Mouse (Mus musculus): Measurements from ENCODE around the gene Nupr1. TPM values are rescaled to one million over a fixed set of nuclear protein-coding genes. Genes with fewer than 3 reads are reported as not detected.
A peak's percentile ranks its signal among the peaks of the same experiment; 100 is the strongest.

Nupr1 gene
- polyA plus RNA-seq, 1 experiment from 2014 or later: 9.7 TPM

GRCm38 (mm10) chr7:126619559-126620275 lies 10.9 kb downstream of the Nupr1 start:
- Histone ChIP-seq H3K27me3 (ENCODE audit: insufficient read depth, low read length) (no peaks in the 10 kb centered on the region), H3K4me1 (ENCODE audit: insufficient read depth) (0 out of 2 replicates have a peak, but pooled peaks cover 2% of the 10 kb centered on the region), H3K36me3 (ENCODE audit: insufficient read depth) (no peaks in the 10 kb centered on the region), H3K9ac (no peak overlapping the region), H3K4me3 (ENCODE audit: low read depth, low read length) (no peak overlapping the region), H3K27ac (ENCODE audit: low read depth) (no peak overlapping the region), H3K4me2 (no peak overlapping the region), H3K9me3 (ENCODE audit: low read depth, low read length) (no peaks in the 10 kb centered on the region)
- DNase-seq (no peak), ATAC-seq (ENCODE audit: insufficient read depth) (no peak)
- WGBS: 68% methylated on average over 10 of the region's 10 CpGs
- TF ChIP-seq CTCF (IDR thresholded peaks at IDR 0.05; ENCODE audit: low read depth): no peak

DNA sequence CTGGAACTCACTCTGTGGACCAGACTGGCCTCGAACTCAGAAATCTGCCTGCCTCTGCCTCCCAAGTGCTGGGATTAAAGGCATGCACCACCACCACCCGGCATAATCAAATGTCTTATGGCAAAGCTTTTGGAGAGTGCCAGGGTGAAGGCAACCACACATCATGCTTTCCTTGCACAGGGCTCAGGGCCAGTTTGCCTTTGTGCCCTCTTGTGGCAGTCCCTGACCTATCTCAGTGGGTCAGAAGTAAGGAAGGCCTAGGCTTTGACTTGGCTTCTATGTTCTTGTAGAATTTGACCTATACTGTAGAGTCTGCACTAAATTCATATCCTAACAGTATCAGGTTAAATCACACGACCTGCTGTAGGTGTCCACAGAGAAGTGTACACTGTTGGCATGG lies 14.0 kb downstream of the Nupr1 start:
- Histone ChIP-seq H3K27ac (ENCODE audit: low read depth) (no peak overlapping the region), H3K36me3 (ENCODE audit: insufficient read depth) (no peaks in the 10 kb centered on the region), H3K4me1 (ENCODE audit: insufficient read depth) (no peaks in the 10 kb centered on the region), H3K9ac (no peak overlapping the region), H3K4me3 (ENCODE audit: low read depth, low read length) (no peak overlapping the region), H3K4me2 (no peak overlapping the region), H3K9me3 (ENCODE audit: low read depth, low read length) (no peaks in the 10 kb centered on the region), H3K27me3 (ENCODE audit: insufficient read depth, low read length) (no peaks in the 10 kb centered on the region)
- TF ChIP-seq CTCF (IDR thresholded peaks at IDR 0.05; ENCODE audit: low read depth): no peak
- WGBS: 59% methylated on average over 3 of the region's 3 CpGs
- ATAC-seq (ENCODE audit: insufficient read depth): no peak
- no peak for DNase-seq

- Histone ChIP-seq H3K9ac (no peak overlapping the region), H3K9me3 (ENCODE audit: low read depth, low read length) (no peaks in the 10 kb centered on the region), H3K27ac (ENCODE audit: low read depth) (no peak overlapping the region), H3K36me3 (ENCODE audit: insufficient read depth) (no peaks in the 10 kb centered on the region), H3K4me3 (ENCODE audit: low read depth, low read length) (no peak overlapping the region), H3K27me3 (ENCODE audit: insufficient read depth, low read length) (no peaks in the 10 kb centered on the region), H3K4me2 (no peak overlapping the region), H3K4me1 (ENCODE audit: insufficient read depth) (no peaks in the 10 kb centered on the region)
- TF ChIP-seq CTCF (IDR thresholded peaks at IDR 0.05; ENCODE audit: low read depth): no peak
- no peak for DNase-seq
- ATAC-seq (ENCODE audit: insufficient read depth): no peak
- 67% methylated on average over 3 of the region's 3 CpGs for WGBS
These were observed 17.9 kb downstream of the Nupr1 start for GRCm38 (mm10) chr7:126612736-126613135.

GRCm38 (mm10) chr7:126607796-126608195 lies 22.9 kb downstream of the Nupr1 start:
- H3K9me3 ChIP-seq (ENCODE audit: low read depth, low read length): no peaks in the 10 kb centered on the region
- no peak for TF ChIP-seq CTCF (IDR thresholded peaks at IDR 0.05; ENCODE audit: low read depth)
- 79% methylated on average over 5 of the region's 5 CpGs for WGBS
- H3K36me3 ChIP-seq (ENCODE audit: insufficient read depth): no peaks in the 10 kb centered on the region
- ATAC-seq (ENCODE audit: insufficient read depth): no peak
- H3K4me2 ChIP-seq: no peak overlapping the region
- no peak overlapping the region for H3K4me3 ChIP-seq (ENCODE audit: low read depth, low read length)
- H3K4me1 ChIP-seq (ENCODE audit: insufficient read depth): no peaks in the 10 kb centered on the region
- DNase-seq: no peak
- H3K27me3 ChIP-seq (ENCODE audit: insufficient read depth, low read length): no peaks in the 10 kb centered on the region
- H3K27ac ChIP-seq (ENCODE audit: low read depth): no peak overlapping the region
- no peak overlapping the region for H3K9ac ChIP-seq

- no peak overlapping the region for H3K4me3 ChIP-seq (ENCODE audit: low read depth, low read length)
- DNase-seq: peak; percentile 57
- H3K9ac ChIP-seq: no peak overlapping the region
- TF ChIP-seq CTCF (IDR thresholded peaks at IDR 0.05; ENCODE audit: low read depth): no peak
- no peaks in the 10 kb centered on the region for H3K9me3 ChIP-seq (ENCODE audit: low read depth, low read length)
- no peaks in the 10 kb centered on the region for H3K36me3 ChIP-seq (ENCODE audit: insufficient read depth)
- H3K4me1 ChIP-seq (ENCODE audit: insufficient read depth): no peaks in the 10 kb centered on the region
- no peak overlapping the region for H3K27ac ChIP-seq (ENCODE audit: low read depth)
- no peaks in the 10 kb centered on the region for H3K27me3 ChIP-seq (ENCODE audit: insufficient read depth, low read length)
- no peak for ATAC-seq (ENCODE audit: insufficient read depth)
- 60% methylated on average over 3 of the region's 3 CpGs for WGBS
- no peak overlapping the region for H3K4me2 ChIP-seq
These were observed 23.6 kb downstream of the Nupr1 start for GRCm38 (mm10) chr7:126607064-126607463.

DNA sequence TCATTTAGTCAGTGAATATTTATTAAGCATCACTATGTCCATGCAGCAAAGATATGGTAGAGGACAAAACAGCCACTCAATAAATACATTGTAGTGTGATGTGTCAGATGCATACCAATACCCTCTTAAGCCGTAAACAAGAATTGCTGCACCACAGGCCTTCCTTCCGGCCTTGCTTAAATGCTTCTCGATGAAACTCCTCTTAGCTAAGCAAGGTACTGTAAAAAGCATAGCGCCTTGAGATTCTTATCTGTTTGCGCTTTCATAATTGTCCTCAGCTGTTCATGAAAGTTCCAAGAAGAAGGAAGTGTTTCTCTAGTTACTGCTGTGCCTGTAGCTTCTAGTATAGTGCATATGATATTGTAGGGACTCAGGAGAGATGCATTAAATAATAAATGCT lies 24.1 kb downstream of the Nupr1 start:
- no peak for TF ChIP-seq CTCF (IDR thresholded peaks at IDR 0.05; ENCODE audit: low read depth)
- ATAC-seq (ENCODE audit: insufficient read depth) (no peak), DNase-seq (no peak)
- Histone ChIP-seq H3K9ac (no peak overlapping the region), H3K36me3 (ENCODE audit: insufficient read depth) (no peaks in the 10 kb centered on the region), H3K27ac (ENCODE audit: low read depth) (no peak overlapping the region), H3K4me3 (ENCODE audit: low read depth, low read length) (no peak overlapping the region), H3K9me3 (ENCODE audit: low read depth, low read length) (no peaks in the 10 kb centered on the region), H3K27me3 (ENCODE audit: insufficient read depth, low read length) (no peaks in the 10 kb centered on the region), H3K4me1 (ENCODE audit: insufficient read depth) (no peaks in the 10 kb centered on the region), H3K4me2 (no peak overlapping the region)
- WGBS: 71% methylated on average over 5 of the region's 5 CpGs

DNA sequence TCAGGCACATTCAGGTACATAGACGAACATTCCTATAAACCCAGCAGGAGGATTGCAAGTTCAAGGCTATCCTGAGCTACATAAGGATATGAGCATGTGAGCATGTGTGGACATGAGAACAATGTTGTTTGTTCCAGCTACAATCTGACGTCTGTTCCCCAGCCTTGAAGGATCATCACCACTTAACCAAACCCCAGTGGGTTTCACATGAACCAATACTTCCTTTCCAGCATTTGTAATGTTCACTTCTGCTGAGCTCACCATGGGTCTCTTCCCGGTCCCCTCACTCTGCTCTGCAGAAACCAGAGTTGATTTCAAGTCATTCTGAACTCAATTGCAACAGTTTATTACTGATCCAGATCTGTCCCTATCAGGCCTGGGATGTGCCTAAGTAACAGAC lies 28.0 kb downstream of the Nupr1 start:
- Histone ChIP-seq H3K36me3 (ENCODE audit: insufficient read depth) (no peaks in the 10 kb centered on the region), H3K9me3 (ENCODE audit: low read depth, low read length) (no peaks in the 10 kb centered on the region), H3K9ac (no peak overlapping the region), H3K27ac (ENCODE audit: low read depth) (no peak overlapping the region), H3K4me3 (ENCODE audit: low read depth, low read length) (no peak overlapping the region), H3K27me3 (ENCODE audit: insufficient read depth, low read length) (no peaks in the 10 kb centered on the region), H3K4me2 (no peak overlapping the region), H3K4me1 (ENCODE audit: insufficient read depth) (no peaks in the 10 kb centered on the region)
- TF ChIP-seq CTCF (IDR thresholded peaks at IDR 0.05; ENCODE audit: low read depth): no peak
- no peak for ATAC-seq (ENCODE audit: insufficient read depth)
- no peak for DNase-seq
- 75% methylated on average over 3 of the region's 3 CpGs for WGBS
